Mouse (Mus musculus): Measurements from ENCODE around the gene Tmem167. TPM values are rescaled to one million over a fixed set of nuclear protein-coding genes. Genes with fewer than 3 reads are reported as not detected.

The Tmem167 gene
- 16.8 TPM for polyA plus RNA-seq (2014; fragmentation: Illumina TruSeq; extraction: RNeasy Lipid Tissue Mini Kit (QIAGEN cat#74804); ENCODE audit: low read depth, low replicate concordance)

GRCm38 (mm10) chr13:90088962-90089824 lies at the start of gene Tmem167, which contains the start of gene Xrcc4:
TSS of gene Tmem167 (plus strand) at chr13:90089123.
TSS of gene Xrcc4 (minus strand) at chr13:90089608.

Other genes starting within 250 kb of the Tmem167 start
- 14.6 TPM for gene Xrcc4, start 485 bp downstream of the Tmem167 start, polyA plus RNA-seq (2014; fragmentation: Illumina TruSeq; extraction: RNeasy Lipid Tissue Mini Kit (QIAGEN cat#74804); ENCODE audit: low read depth, low replicate concordance)

Data from adipose tissue, adult 10 weeks (tissue).